Mouse (Mus musculus) layer of hippocampus, postnatal 36 days (tissue): Measurements from ENCODE around the gene Fam181a. TPM values are rescaled to one million over a fixed set of nuclear protein-coding genes. Genes with fewer than 3 reads are reported as not detected.

ENCODE experiments used
- DNase-seq, 2 experiments: peaks; one replicate each; pipeline ENCODE4 v3.0.0; 2022
- total RNA-seq, 2 experiments: library from RNA; stranded (reverse); gene quantifications; 2 replicates each; pipeline ENCODE4 v1.2.3; 2021

Gene Fam181a
- total RNA-seq: 1 to 10 TPM; 1.5 to 1.6 TPM

DNA sequence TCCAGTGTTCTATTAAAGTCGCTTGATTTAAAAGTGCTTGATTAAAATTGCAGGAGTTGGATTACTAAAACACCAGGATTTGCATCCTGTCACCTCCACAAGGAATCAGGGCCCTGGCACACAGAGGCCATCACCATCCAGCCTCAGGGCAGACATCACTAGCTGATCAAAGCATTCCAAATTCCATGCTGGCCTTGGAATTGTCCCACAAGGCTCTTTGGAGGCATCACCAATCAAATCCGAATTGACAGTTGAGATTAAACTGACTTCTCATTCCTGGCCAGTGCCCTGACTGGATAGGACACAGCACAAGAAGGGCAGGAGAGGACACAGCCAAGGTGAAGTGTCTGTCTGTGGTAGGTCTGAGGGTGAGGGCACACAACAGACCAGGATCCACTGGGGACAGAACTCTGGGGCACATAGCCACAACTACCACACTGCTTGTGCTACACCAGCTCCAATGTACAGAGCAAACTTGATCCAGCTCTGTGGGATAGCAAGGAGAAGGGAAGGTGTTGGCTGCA lies at the start of gene Fam181a:
Gene Fam181a, plus strand, starts transcription at position 232 of the 524 bp plus-strand sequence.
- DNase-seq: no peak

- DNase-seq: peak in 1 of 2 experiments; percentile 9
These were observed 48.5 kb upstream of the Fam181a start for GRCm38 (mm10) chr12:103262017-103262865.

DNA sequence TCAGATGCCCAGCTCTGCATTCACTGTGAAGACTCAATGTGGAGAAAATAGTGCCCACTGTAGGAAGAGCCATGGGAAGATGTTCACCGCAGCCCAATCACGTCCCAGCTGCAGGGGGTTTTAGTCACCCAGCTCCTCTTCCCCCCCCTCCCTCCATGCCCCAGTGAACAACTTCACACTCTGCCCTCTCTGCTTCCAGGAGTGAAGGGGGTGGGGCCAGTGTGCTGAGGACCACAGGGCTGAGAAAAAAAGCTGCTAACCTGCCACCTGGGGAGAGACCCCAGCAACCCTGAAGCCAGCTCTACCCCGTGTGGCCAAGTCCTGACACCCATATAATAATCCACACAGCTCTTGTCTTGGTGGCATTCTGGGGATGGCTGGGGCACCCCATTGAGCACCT lies 44.2 kb upstream of the Fam181a start:
- DNase-seq: no peak

DNA sequence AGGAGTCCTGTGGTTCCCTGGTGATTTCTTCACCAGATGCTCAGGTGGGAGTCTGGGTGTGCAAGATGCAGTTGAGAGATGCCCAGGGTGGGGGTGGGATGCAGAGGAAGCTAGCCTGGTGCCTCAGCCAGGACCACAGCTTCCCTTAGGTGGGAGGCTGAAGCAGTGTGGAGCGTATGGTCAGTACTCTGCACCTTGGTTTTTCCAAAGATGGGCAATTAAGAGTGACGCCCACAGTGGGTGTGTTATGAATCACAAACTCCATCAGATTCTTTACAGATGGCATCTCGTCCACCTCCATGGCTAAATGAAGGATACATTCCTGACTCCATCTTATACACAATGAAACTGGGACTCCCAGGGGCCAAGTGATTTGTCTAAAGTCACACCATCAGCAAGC lies 38.6 kb upstream of the Fam181a start:
- DNase-seq: no peak

GRCm38 (mm10) chr12:103273051-103273450 lies 37.7 kb upstream of the Fam181a start:
- no peak for DNase-seq

- DNase-seq: no peak
These were observed 37.0 kb upstream of the Fam181a start for GRCm38 (mm10) chr12:103273732-103274131.

- peak; percentile 18 to 29 for DNase-seq
These were observed 34.4 kb upstream of the Fam181a start for GRCm38 (mm10) chr12:103276422-103276821.

DNA sequence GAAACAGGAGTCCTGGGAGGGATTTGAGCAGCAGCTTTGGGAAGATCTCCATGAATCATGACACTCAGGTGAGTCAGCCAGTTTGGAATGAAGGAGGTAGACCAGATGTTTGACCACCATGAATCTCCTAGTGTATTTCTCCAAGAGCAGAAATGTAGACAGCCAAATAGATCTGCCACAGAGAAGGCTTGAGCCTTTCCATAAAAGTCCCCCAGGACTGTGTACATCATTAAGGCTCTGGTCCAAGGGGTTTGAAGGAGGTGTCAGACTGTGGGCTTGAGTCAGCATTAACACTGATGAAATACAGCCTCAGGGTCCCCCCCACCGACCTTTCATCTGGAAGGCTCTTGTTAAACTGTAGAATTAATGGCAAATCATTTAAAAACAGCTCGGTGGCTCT lies 29.3 kb upstream of the Fam181a start:
- no peak for DNase-seq

DNA sequence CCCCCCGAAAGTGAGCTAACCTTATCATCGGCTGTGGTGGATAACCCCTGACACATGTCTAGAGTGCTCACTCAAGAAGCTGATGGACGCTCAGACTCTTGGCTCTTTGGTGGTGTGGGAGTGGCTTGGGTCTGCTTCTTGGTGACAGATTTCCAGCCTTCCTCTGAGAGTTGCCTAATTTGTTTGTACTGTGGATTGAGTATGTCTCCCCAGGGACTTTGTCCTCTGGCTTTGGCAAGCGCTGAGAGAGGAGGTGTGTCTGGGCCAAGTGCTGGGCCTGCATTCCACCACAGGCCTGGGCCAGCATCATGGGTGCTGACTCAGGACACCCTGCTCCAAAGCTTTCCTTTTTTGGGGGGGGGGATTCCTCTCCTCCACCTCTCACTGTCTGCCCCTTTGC lies 28.9 kb upstream of the Fam181a start:
- no peak for DNase-seq

DNA sequence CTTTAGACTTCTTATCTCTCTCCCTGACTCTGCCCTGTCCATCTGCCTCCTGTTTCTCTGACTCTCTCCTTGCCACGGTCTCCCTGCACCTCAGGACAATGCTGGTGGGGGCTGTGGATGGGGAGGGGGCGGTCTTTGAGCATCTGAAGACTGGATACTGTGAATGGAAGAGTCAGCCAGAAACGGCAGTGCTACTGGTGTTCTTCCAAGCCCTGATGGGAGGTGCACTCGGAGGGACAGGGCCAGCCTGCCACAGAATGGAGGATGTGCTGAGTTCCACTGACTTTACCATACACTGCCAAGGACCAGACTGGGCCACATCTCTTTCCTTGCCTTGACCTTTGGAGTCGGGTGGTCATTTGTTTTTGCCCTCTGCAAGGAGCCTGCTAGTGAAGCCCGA lies 27.8 kb upstream of the Fam181a start:
- DNase-seq: no peak

DNA sequence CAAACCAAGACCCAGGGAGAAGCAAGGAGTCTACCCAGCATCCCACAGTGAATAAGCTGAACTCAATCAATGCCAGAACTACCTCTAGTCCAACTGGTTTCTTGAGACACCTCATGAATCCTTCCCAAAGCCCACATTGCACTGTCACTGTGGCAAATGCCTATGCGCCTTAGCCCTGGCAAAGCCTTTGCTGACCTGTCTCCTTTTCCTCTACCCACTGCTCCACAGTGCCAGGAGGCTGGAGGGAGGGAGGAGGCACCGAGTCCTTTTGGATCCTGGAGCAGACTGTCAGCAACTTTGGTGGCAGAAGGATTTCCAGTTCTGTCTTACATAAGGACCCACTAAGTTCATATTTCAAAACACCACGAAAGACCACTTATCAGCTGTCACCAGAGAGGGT lies 27.4 kb upstream of the Fam181a start:
- no peak for DNase-seq

GRCm38 (mm10) chr12:103287276-103287675 lies 23.5 kb upstream of the Fam181a start:
- no peak for DNase-seq

GRCm38 (mm10) chr12:103292366-103292765 lies 18.4 kb upstream of the Fam181a start:
- no peak for DNase-seq

DNA sequence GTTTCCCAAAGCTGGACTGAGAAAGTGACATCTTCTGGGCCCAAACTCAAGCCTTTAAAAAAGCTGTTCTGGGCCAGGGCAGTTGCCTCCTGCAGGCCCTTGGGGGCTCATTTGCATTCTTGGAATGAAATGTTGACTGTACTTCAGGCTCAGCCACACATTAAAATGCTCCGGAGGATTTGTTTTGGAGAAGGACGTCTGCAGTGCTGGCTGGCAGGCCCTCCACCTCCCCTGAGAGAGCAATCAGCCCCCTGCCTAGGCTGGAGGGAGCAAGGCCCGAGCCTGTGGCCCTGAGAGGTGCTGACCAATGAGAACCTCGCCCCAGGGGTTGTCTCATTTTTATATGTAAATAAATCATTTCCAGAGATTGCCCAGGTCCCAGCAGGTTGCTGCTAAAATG lies 14.5 kb upstream of the Fam181a start:
- DNase-seq: no peak

- no peak for DNase-seq
These were observed 10.3 kb upstream of the Fam181a start for GRCm38 (mm10) chr12:103300493-103300892.

- DNase-seq: peak; percentile 51 to 56
These were observed 9.1 kb upstream of the Fam181a start for GRCm38 (mm10) chr12:103301645-103302044.

- DNase-seq: no peak
These were observed 7.8 kb upstream of the Fam181a start for GRCm38 (mm10) chr12:103302960-103303359.

DNA sequence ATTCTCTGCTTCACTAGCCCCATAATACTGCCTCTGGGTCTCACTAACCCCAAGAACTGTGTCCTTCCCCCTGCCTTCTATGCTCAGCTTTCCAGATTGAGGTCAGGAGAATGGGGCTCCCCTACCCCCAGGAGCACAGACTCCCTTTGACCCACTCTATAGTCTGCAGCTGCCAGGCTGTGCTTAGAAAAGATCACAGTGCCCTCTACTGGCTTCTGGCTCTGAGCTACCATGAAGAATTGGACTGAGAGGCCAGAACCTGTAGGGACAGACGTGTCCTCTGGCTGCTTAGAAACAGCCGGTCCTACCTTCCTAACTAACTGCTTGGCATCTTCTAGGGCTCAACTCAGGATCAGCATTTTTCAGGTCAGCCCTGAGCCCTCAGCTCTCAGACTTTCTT lies 4.6 kb upstream of the Fam181a start:
- peak in 1 of 2 experiments; percentile 21 for DNase-seq

- peak in 1 of 2 experiments; percentile 21 for DNase-seq
These were observed 4.1 kb upstream of the Fam181a start for GRCm38 (mm10) chr12:103306720-103307119.

DNA sequence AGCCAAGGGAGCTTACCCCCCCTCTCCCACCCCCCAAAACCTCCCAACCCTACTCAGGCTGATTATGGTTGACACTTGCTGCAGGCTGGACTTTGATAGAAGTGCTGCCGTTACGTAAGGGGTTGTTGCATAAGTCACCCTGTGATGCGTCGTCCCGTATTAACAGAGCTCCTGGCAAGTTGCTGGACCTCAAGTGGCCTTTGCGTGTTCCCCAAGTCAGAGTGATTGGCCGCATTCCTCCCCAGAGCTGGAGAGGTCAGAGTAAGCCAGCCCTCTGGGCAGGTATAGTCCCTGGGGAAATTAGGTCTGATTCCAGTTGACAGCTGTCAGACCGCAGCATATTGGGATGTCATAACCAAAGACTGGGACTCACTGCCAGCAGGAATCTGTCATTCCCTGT lies 1.1 kb downstream of the Fam181a start:
- no peak for DNase-seq

DNA sequence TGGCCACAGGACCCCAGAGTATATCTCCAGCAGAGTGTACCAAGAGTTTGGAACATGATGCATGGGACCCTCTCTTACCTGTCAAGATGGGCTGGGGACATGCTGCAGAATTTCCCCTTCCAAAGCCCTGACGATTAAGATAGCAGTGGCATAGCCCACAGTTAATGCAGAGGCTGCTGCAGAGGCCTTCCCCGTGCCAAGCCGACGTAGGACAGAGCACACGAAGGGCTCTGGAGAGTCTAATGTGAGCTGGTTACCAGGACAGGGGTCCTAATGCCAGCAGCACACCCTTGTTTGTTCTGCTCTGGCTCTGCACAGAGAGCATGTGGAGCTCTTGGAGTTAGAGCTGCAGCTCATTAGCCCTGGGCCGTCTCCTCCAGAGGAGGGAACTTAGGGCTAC lies 2.5 kb downstream of the Fam181a start:
- no peak for DNase-seq

GRCm38 (mm10) chr12:103313871-103314639 lies 3.3 kb downstream of the Fam181a start:
- no peak for DNase-seq

DNA sequence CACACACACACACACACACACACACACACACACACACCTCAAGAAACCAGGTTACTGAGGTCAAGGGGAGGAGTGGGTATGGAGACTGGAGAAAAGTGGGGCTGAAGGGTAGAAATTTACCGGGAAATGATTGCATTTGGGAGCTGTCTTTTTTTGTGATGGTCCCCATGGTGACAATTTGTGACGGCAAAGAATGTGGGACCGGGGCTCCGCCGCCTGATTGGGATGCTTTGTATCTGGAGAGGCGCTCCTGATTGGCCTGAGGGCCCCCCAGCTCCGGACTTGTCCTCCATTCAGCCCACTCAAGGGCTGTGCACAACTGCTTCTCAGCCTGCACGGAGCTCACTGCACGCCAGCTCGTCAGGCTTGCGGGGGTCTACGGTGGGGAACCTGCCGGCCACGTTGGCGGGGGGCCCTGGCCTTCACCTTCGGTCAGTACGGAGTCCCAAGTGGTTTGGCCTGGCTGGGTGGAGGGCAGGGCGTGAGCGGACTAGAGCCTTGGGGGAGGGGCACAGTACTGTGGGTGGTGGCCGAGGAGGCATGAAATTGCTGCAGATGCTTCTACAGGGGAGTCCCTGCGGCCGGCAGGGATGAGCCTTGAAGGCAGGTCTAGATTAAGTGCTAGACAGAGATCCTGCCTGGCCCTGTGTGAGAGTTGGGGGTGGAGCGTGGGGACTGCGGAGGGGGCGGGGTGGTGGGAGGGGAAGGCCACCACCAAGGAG lies 4.0 kb downstream of the Fam181a start:
- DNase-seq: no peak
